Mouse (Mus musculus): ENCODE data around the gene Hexdc. TPM values are rescaled to one million over a fixed set of nuclear protein-coding genes. Genes with fewer than 3 reads are reported as not detected.

Gene Hexdc
- polyA plus RNA-seq, 1 experiment from 2014 or later, result 10.3 TPM

DNA sequence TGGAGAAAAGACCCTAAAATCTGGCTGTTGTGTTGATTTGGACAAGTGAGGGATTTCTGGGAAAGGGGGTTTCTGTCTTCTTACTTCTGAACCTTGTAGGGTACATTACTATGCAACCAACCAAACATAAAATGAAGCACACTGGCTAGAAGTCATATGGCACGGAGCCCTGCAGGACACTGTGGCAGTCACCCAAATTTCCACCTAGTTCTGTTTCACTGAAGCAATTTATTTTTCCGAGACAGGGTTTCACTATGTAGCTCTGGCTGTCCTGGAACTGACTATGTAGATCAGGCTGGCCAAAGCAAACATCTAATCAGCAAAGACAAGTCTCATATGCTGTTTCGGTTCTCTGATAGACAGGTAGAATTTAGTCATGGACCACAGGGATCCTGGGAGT, 14.6 kb upstream of the Hexdc start:
- Histone ChIP-seq H3K4me1 (ENCODE audit: control insufficient read depth, insufficient read depth, low read length) (no peaks in the 10 kb centered on the region), H3K9ac (ENCODE audit: low read depth, low read length) (no peak overlapping the region), H3K4me2 (replicated peaks; ENCODE audit: low read depth, low read length) (no peak overlapping the region), H3K27me3 (ENCODE audit: control insufficient read depth, insufficient read depth, low read length) (no peaks in the 10 kb centered on the region), H3K9me3 (ENCODE audit: control insufficient read depth, low read length) (no peaks in the 10 kb centered on the region), H3K36me3 (ENCODE audit: control insufficient read depth, insufficient read depth, low read length) (no peaks in the 10 kb centered on the region), H3K27ac (ENCODE audit: low read depth, low read length) (no peak overlapping the region), H3K4me3 (ENCODE audit: low read length) (no peak overlapping the region)
- no peak for ATAC-seq (ENCODE audit: low FRiP score, low TSS enrichment)
- 91% methylated on average over 3 of the region's 3 CpGs for WGBS

DNA sequence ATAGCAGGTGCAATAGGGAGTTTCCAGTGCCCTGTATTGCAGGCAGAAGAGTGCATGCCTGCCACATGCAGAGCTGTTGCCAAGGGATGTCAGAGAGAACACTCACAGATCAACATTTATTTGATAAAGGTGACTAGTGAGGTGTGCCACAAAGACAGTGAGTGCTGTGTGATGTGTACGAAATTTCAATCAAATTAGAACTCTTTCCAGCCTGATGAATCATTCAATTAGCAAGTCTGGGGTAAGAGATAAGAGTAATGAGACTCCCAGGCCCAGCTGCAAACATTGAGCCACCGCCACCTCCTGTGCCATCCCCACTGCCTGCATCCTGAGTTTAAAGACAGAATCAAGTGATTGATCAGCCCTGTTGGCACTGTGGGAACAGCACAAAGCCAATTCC, 11.5 kb upstream of the Hexdc start:
- Histone ChIP-seq H3K36me3 (ENCODE audit: control insufficient read depth, insufficient read depth, low read length) (no peaks in the 10 kb centered on the region; the same call in 1 of the 2 replicates), H3K9me3 (ENCODE audit: control insufficient read depth, low read length) (no peaks in the 10 kb centered on the region), H3K27me3 (ENCODE audit: control insufficient read depth, insufficient read depth, low read length) (no peaks in the 10 kb centered on the region), H3K4me1 (ENCODE audit: control insufficient read depth, insufficient read depth, low read length) (no peaks in the 10 kb centered on the region), H3K27ac (ENCODE audit: low read depth, low read length) (no peak overlapping the region), H3K4me3 (ENCODE audit: low read length) (no peak overlapping the region), H3K4me2 (replicated peaks; ENCODE audit: low read depth, low read length) (no peak overlapping the region), H3K9ac (ENCODE audit: low read depth, low read length) (no peak overlapping the region)
- 64% methylated on average over 2 of the region's 2 CpGs for WGBS
- no peak for ATAC-seq (ENCODE audit: low FRiP score, low TSS enrichment)

GRCm38 (mm10) chr11:121193415-121193814, 10.8 kb upstream of the Hexdc start:
- Histone ChIP-seq H3K27me3 (ENCODE audit: control insufficient read depth, insufficient read depth, low read length) (no peaks in the 10 kb centered on the region), H3K9me3 (ENCODE audit: control insufficient read depth, low read length) (no peaks in the 10 kb centered on the region), H3K4me3 (ENCODE audit: low read length) (no peak overlapping the region), H3K4me1 (ENCODE audit: control insufficient read depth, insufficient read depth, low read length) (no peaks in the 10 kb centered on the region), H3K4me2 (replicated peaks; ENCODE audit: low read depth, low read length) (no peak overlapping the region), H3K27ac (ENCODE audit: low read depth, low read length) (no peak overlapping the region), H3K36me3 (ENCODE audit: control insufficient read depth, insufficient read depth, low read length) (no peaks in the 10 kb centered on the region; the same call in 1 of the 2 replicates), H3K9ac (ENCODE audit: low read depth, low read length) (no peak overlapping the region)
- WGBS, result 47% methylated on average over 3 of the region's 3 CpGs
- 0 out of 2 replicates have a peak, but pooled peaks have one; percentile 46 for ATAC-seq (ENCODE audit: low FRiP score, low TSS enrichment)

GRCm38 (mm10) chr11:121198622-121199021, 5.6 kb upstream of the Hexdc start:
- Histone ChIP-seq H3K4me2 (replicated peaks; ENCODE audit: low read depth, low read length) (no peak overlapping the region), H3K36me3 (ENCODE audit: control insufficient read depth, insufficient read depth, low read length) (no peaks in the 10 kb centered on the region; the same call in 1 of the 2 replicates), H3K9ac (ENCODE audit: low read depth, low read length) (no peak overlapping the region), H3K9me3 (ENCODE audit: control insufficient read depth, low read length) (no peaks in the 10 kb centered on the region), H3K4me1 (ENCODE audit: control insufficient read depth, insufficient read depth, low read length) (no peaks in the 10 kb centered on the region), H3K4me3 (ENCODE audit: low read length) (no peak overlapping the region), H3K27me3 (ENCODE audit: control insufficient read depth, insufficient read depth, low read length) (no peaks in the 10 kb centered on the region), H3K27ac (ENCODE audit: low read depth, low read length) (no peak overlapping the region)
- 21% methylated on average over 2 of the region's 2 CpGs for WGBS
- ATAC-seq (ENCODE audit: low FRiP score, low TSS enrichment), result no peak

DNA sequence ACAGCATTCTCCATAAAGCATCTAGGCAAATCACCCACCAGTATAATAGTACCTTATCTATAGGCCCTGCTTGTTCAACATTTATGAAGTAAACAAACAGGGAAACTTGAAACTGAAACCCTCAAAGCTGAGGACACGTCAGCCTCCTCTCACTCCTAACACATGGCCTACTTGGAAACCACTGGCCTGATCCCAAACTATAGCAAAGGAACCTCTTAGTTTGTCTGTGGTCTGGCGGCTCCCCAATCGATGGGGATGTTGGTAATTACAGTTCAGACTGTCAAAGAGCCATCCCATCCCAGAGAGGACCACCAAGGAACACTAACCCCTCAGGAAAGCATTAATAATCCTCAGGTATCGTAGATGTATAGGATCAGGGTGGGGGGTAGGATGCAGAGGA, 4.4 kb upstream of the Hexdc start:
- no peak overlapping the region for H3K27ac ChIP-seq (ENCODE audit: low read depth, low read length)
- no peaks in the 10 kb centered on the region; the same call in 1 of the 2 replicates for H3K36me3 ChIP-seq (ENCODE audit: control insufficient read depth, insufficient read depth, low read length)
- no peak overlapping the region for H3K4me3 ChIP-seq (ENCODE audit: low read length)
- no peak for ATAC-seq (ENCODE audit: low FRiP score, low TSS enrichment)
- H3K4me1 ChIP-seq (ENCODE audit: control insufficient read depth, insufficient read depth, low read length), result no peaks in the 10 kb centered on the region
- no peaks in the 10 kb centered on the region for H3K27me3 ChIP-seq (ENCODE audit: control insufficient read depth, insufficient read depth, low read length)
- 74% methylated on average over 4 of the region's 4 CpGs for WGBS
- H3K9ac ChIP-seq (ENCODE audit: low read depth, low read length), result no peak overlapping the region
- H3K4me2 ChIP-seq (replicated peaks; ENCODE audit: low read depth, low read length), result no peak overlapping the region
- H3K9me3 ChIP-seq (ENCODE audit: control insufficient read depth, low read length), result no peaks in the 10 kb centered on the region

DNA sequence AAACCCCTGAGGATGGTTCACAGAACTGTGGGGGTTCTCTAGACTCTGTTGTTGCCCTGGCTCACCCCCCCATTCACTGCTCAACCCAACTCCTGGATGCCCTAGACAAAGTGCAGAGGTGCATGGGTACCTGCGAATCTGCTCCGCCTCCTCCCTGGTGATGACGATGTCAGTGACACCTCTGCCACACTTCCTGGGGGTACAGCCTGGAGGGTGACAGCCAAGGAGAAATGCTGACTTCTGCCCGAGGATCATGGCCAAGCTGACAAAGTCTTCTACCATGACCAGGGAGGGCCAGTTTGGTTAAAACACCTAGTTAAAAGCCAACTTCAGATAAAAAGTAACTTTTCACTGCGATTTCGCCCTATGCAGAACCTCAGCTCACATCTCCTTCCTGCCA, 3.5 kb upstream of the Hexdc start:
- no peak overlapping the region for H3K4me2 ChIP-seq (replicated peaks; ENCODE audit: low read depth, low read length)
- no peaks in the 10 kb centered on the region; the same call in 1 of the 2 replicates for H3K36me3 ChIP-seq (ENCODE audit: control insufficient read depth, insufficient read depth, low read length)
- no peak for ATAC-seq (ENCODE audit: low FRiP score, low TSS enrichment)
- WGBS, result 93% methylated on average over 6 of the region's 6 CpGs
- H3K4me1 ChIP-seq (ENCODE audit: control insufficient read depth, insufficient read depth, low read length), result no peaks in the 10 kb centered on the region
- no peaks in the 10 kb centered on the region for H3K27me3 ChIP-seq (ENCODE audit: control insufficient read depth, insufficient read depth, low read length)
- H3K4me3 ChIP-seq (ENCODE audit: low read length), result no peak overlapping the region
- no peaks in the 10 kb centered on the region for H3K9me3 ChIP-seq (ENCODE audit: control insufficient read depth, low read length)
- H3K27ac ChIP-seq (ENCODE audit: low read depth, low read length), result no peak overlapping the region
- H3K9ac ChIP-seq (ENCODE audit: low read depth, low read length), result no peak overlapping the region

DNA sequence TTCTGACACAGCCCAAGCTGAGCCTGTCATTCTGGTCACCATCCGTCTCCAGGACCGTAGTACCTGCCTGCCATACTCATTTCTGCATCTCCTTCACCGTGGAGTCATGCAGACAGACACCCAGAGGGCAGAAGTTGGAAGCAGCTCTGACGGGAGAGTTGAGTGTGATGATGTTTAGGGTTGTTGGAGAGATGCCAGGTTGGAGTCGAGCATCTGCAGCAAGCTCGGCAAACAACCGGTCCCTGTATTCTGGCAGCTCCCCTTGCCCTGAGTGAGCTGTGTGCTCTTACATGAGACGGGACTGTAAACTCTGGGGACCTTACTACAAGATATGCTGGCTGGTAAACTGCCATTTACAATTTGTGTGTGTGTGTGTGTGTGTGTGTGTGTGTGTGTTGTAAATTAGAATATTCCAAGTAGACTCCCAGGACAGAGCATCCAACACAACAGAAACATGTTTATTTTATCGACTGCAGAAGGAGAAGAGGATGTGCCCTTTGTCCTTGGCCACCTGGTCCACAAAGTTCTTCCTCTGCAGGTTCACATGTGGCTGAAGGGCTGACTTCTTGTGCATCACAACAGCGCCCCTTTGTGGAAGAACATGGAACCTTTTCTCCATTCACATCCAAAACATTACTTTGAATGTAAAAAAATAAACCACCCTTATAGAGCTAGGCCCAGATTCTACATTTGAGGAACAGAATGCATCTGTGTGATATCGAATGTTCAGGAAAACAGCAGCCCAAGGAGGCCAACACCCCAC, 2.6 kb upstream of the Hexdc start:
- no peak overlapping the region for H3K4me2 ChIP-seq (replicated peaks; ENCODE audit: low read depth, low read length)
- H3K4me1 ChIP-seq (ENCODE audit: control insufficient read depth, insufficient read depth, low read length), result no peaks in the 10 kb centered on the region
- no peak for ATAC-seq (ENCODE audit: low FRiP score, low TSS enrichment)
- no peaks in the 10 kb centered on the region for H3K9me3 ChIP-seq (ENCODE audit: control insufficient read depth, low read length)
- H3K9ac ChIP-seq (ENCODE audit: low read depth, low read length), result no peak overlapping the region
- H3K27me3 ChIP-seq (ENCODE audit: control insufficient read depth, insufficient read depth, low read length), result no peaks in the 10 kb centered on the region
- H3K27ac ChIP-seq (ENCODE audit: low read depth, low read length), result no peak overlapping the region
- WGBS, result 53% methylated on average over 11 of the region's 11 CpGs
- H3K36me3 ChIP-seq (ENCODE audit: control insufficient read depth, insufficient read depth, low read length), result no peaks in the 10 kb centered on the region
- no peak overlapping the region for H3K4me3 ChIP-seq (ENCODE audit: low read length)

DNA sequence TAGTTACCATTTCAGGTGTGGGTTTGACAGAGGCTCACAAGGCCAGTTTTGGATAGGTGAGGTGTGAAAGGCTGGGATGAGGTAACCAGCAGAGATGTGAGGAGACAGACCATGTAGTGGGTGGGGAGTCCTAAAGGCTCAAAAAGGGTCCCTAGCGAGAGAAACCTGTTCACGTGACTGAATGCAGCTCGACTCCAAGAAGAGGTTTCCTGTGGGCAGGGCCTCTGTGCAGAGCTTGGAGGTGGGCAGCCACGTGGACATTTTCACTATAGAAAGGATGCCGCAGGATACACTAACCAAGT, 423 bp upstream of the Hexdc start:
- H3K9ac ChIP-seq (ENCODE audit: low read depth, low read length), result 0 out of 2 replicates have a peak overlapping the region, but pooled peaks have one; percentile 24
- 0% methylated on average over 5 of the region's 5 CpGs for WGBS
- 0 out of 2 replicates have a peak overlapping the region, but pooled peaks have one; percentile 17 for H3K27ac ChIP-seq (ENCODE audit: low read depth, low read length)

DNA sequence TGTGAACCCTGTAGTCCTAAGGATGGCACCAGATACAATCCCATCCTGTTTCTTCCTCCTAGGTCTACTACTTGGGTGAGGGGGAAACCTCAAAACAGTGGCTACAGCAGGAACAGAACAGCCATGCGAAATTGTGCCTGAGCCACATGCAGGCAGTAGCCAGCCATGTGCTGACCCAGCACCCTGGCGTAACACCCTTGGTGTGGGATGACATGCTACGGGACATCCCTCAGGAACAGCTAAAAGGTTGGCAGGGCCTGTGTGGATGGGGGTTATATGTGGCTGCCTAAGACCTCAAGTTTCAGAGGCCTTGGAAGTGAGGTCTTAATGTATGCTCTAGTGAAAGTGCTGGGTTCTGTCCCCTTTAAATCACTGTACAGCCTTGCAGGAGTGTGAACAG, 12.6 kb downstream of the Hexdc start:
- Histone ChIP-seq H3K9ac (ENCODE audit: low read depth, low read length) (no peak overlapping the region), H3K9me3 (ENCODE audit: control insufficient read depth, low read length) (no peaks in the 10 kb centered on the region), H3K27me3 (ENCODE audit: control insufficient read depth, insufficient read depth, low read length) (no peaks in the 10 kb centered on the region), H3K4me3 (ENCODE audit: low read length) (no peak overlapping the region), H3K36me3 (ENCODE audit: control insufficient read depth, insufficient read depth, low read length) (peaks cover 34% of the 10 kb centered on the region), H3K4me1 (ENCODE audit: control insufficient read depth, insufficient read depth, low read length) (no peaks in the 10 kb centered on the region), H3K4me2 (replicated peaks; ENCODE audit: low read depth, low read length) (no peak overlapping the region), H3K27ac (ENCODE audit: low read depth, low read length) (no peak overlapping the region)
- 91% methylated on average over 3 of the region's 3 CpGs for WGBS
- ATAC-seq (ENCODE audit: low FRiP score, low TSS enrichment), result no peak

More for the DNA sequence above, 423 bp upstream of the Hexdc start:
- Histone ChIP-seq H3K9me3 (ENCODE audit: control insufficient read depth, low read length) (no peaks in the 10 kb centered on the region), H3K36me3 (ENCODE audit: control insufficient read depth, insufficient read depth, low read length) (peaks cover 11% of the 10 kb centered on the region; the same call in 1 of the 2 replicates), H3K4me3 (ENCODE audit: low read length) (peak overlapping the region; percentile 75), H3K4me2 (replicated peaks; ENCODE audit: low read depth, low read length) (peak overlapping the region; percentile 78), H3K4me1 (ENCODE audit: control insufficient read depth, insufficient read depth, low read length) (no peaks in the 10 kb centered on the region), H3K27me3 (ENCODE audit: control insufficient read depth, insufficient read depth, low read length) (no peaks in the 10 kb centered on the region)
- no peak for ATAC-seq (ENCODE audit: low FRiP score, low TSS enrichment)
